Mouse (Mus musculus) cerebellum, adult 11 months (tissue): ENCODE measurements around the gene Magt1.
"Not testable (repeated sequence)": the region's sequence is repeated elsewhere in the genome, so short reads cannot be mapped to it uniquely, and the experiment has no call there.

Experiments used
- DNase-seq: peaks from one replicate; pipeline ENCODE4 v3.0.0; 2022

Magt1 gene

DNA sequence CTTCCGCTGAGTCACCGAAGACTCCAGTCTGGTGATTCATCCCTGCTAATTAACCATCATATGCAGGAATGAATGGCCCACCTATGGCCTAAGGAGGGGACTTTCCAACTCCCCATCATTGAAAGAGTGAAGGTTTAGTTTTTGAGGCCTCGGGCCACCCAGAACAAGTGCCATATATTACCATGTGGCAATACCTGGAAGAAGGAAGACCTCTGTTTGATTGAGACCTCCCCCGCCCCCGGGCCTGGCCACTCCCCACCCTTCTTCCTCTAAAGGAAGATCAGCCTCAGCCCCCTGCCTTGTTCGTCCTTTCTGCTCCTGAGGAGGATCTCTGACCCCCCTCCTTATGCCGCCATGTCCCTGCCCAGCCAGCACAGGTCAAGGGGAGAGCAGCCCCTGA lies 72.5 kb downstream of the Magt1 start:
- no peak for DNase-seq

DNA sequence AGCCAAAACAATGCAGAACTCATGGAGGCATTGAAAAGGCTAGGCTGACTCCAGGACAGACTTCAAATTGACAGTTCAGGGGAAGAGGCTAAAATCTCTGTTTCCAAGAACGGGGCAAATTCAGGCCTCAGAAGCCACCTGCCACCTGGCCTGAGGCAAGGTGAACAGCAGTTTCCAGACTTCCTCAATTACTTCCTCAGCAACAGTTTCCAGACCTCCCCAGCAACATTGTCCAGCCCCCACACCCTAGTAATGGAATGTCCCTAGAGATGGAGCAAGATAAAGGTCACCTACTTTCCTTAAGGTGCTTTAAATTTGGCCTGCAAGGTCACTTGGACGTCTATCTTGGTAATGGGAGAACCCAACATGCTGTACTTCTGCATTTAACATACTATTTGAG lies 74.0 kb downstream of the Magt1 start:
- DNase-seq = no peak

DNA sequence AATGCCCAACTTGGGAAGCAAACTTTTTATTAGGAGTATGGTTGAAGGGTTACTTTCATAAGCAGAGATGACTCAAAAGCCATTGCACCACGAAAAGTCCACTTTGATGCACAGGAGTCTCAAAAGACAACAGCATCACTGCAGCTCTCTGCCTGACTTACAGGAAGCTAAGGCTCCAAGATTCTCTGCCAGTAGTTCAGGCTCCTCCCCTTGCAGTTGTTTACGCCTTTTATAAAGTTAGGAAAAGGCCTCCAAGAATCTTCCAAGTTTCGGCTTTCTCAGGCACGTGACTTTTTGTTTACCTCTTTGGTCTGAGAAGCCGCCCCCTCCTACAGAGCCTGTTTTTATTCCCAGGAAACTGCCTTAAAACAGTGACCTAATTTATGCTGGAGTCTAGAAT lies 77.4 kb downstream of the Magt1 start:
- DNase-seq = no peak

DNA sequence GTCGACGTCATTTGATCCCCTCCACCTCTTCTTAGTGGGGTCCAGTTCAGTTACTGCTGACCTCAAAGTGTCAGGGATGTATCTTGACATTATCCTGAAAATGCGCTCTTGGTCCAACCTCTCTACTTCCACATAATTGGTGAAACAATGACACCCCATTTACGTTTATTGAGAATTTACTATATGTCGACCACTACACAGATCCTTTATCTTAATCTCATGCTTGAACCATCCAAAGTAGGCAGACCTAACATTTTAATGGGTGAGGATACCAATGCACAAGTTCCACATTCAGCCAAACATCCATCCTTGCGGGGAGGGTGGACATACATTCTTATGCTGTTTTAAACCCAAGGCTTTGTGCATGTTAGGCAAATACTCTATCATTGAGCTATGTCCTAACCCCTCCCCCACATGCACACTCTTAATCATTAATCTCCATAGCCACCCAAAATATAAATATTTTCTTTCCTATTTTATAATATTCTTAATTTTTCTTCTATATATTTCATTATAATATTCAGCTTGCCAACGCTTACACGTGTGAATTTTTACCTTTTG lies 82.1 kb downstream of the Magt1 start:
- DNase-seq = no peak

DNA sequence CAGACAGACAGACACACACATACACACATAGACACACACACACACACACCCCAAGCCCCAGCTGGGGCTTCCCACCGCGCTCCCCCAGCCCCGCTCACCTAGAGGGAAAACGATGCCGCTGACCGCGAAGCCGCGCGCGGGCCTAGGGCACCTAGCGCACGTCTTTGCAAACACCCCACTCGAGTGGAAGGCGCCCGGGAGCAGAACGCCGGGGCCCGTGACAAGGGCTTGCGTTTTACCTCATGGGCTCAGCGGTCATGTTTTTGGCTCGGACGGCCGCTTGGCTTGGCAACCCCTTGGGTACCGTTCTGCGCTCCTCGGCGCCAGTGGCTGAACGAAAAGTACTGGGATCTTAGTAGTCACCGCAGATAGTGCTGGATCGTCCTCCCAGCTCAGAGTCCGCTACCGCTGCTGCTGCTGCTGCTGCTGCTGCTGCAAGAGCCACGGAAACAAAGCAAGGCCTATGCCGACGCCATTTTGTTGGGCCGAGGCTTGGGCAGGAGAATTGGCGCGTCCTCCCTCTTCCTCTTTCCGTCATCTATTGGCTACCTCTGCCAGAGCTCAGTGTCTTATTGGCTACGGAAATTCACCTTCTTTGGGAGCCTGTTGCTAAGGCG lies 82.7 kb downstream of the Magt1 start, which contains the start of gene Atrx:
Atrx (minus strand) TSS at position 543 of the 617 bp plus-strand sequence.
- peak; percentile 70 for DNase-seq

DNA sequence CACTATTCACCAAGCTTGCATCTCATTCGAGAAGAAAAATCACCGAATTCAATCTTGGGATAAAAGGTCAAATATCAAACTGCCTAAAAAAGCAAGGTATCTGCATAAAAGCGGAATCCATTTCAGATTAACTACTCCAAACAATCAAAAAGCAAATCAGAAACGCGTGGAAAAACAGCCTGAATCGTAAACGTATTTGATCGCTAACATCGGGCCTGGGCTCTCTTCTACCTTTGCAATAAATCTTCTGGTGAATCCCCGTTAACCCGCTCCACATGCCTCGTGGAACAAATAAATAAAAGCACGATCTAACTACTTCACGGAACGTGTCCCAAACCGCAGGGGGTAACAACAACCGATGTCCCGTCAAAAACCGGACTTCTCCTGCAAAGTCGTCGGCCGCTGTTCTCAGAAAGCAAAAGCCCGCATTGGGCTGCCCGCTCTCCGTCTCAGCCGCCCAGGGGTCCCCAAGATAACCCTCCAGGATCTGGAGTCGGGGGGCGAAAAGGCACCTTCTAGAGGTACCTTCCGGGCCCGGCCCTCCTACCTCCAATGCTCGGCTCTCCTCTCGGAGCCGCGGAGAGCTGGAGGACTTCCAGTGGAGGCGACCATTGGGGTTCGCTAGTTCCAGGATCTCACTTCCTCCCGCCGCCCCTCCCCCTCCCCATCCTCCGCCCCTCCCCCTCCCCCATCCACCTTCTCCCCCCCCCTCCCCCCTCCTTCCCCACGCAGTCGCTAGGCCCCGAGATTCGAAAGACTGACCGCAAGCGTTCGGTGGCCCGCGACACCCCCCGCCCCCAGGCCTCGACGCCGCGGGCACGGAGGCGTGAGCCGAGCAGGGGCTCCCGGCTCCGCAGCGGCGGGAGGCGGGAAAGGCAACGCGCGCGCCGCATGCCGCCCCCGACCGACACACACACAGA lies 83.5 kb downstream of the Magt1 start:
- DNase-seq = peak; percentile 51

DNA sequence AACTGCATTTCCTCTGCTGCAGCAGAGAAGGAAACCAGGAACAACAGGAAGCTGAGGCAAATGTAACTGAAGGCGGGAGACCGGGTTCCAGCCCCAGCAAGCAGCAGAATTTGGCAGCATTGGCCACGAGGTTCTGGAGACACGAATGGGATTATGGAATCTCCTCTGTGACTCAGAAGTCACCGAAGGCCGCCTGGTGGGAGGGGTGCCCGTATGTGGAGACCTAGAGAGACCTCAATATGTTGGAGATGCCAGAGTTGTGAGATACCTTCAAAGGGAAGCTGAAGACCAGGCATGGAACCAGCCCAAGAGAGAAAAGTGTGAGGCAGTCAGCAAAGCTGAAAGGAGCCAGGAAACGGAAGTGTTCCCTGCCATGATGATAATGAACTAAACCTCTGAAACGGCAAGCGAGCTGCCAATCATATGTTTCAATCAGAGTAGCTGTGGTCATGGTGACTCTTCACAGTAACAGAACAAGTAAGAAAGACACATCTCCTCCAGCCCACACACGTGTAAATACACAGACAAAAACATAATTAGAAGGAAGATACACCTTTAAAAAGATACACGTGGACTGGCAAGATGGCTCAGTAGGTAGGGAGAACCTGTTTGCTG lies 85.5 kb downstream of the Magt1 start:
- DNase-seq = no peak

DNA sequence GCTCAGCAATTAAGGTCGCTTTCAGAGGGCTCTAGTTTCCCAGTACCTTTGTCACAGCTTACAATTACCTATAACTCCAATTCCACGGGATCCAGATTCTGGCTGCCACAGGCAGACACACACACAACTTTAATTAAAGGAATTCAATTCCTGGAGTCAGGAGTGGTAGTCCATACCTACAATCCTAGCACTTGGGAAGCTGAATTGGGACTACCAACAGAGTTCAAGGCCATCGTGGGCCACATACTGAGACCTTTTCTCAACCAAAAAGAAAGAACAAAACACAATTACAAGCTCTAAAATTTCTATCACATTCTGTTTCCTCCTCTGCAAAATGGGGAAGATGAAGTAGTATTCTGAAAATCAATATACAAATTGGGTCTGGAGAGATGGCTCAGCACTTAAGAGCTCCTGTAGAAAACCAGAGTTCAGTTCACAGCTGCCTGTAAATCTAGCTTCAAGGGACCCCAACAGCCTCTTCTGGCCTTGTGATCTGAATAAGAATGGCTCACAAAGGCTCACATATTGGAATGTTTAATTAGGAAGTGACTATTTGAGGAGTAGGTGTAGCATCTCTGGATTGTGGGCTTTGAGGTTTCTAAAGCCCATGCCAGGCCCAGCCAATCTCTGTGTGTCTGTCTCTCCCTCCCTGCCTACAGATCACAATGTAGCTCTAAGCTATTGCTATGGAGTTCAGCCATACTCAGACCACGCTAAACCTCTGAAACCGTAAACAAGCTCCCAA lies 87.2 kb downstream of the Magt1 start:
- no peak for DNase-seq

DNA sequence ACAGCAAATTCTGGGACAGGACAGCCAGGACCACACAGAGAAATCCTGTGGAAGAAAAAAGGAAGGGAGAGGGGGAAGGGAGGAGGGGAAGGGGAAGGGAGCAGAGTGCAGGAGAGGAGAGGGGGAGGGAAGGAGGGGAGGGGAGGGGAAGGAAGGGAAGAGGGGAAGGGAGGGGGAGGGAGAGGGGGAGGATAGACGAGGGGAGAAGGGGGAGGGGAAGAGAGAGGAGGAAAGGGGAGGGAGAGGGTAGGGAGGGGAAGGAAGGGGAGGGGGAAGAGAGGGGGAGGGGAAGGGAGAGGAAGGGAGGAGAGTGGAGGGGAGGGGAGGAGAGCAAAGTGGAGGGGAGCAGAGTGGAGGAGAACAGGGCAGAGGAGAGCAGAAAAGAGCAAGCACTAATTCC lies 87.8 kb downstream of the Magt1 start:
- no peak for DNase-seq

DNA sequence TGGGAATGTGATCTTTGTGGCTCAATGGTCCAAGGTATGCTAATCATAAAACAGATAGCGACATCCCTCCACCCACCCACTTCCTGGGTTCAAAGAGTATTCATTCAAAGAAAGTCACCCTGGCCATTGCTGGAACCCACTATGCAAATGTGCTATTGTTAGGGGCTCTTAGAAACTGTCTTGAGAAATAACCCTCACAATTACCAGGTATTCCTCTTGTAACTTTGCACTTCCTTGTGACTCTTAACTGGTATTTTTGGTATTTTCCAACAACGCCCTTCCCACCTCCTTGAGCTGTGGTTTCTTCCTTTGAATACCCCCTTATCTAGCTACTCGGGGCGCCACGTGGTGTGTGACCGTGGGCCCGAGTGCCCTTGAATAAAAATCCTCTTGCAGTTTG lies 88.7 kb downstream of the Magt1 start:
- not testable (repeated sequence) for DNase-seq

DNA sequence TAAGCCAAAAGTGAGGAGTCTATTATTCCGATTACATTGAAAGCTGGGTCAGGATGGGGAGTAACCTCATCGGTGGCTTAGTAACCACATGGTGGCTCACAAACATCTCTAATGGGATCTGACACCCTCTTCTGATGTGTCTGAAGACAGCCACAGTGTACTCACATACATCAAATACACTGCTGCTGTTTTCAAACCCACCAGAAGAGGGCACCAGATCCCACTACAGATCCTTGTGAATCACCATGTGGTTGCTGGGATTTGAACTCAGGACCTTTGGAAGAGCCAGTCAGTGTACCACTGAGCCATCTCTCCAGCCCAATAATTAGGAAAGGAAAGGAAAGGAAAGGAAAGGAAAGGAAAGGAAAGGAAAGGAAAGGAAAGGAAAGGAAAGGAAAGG lies 90.3 kb downstream of the Magt1 start:
- no peak for DNase-seq
